Mouse (Mus musculus): ENCODE data around the gene Fmnl1. TPM values are rescaled to one million over a fixed set of nuclear protein-coding genes. Genes with fewer than 3 reads are reported as not detected.
A peak's percentile ranks its signal among the peaks of the same experiment; 100 is the strongest.

Fmnl1 gene
- polyA plus RNA-seq, 1 experiment from 2014 or later, result 5.9 TPM

DNA sequence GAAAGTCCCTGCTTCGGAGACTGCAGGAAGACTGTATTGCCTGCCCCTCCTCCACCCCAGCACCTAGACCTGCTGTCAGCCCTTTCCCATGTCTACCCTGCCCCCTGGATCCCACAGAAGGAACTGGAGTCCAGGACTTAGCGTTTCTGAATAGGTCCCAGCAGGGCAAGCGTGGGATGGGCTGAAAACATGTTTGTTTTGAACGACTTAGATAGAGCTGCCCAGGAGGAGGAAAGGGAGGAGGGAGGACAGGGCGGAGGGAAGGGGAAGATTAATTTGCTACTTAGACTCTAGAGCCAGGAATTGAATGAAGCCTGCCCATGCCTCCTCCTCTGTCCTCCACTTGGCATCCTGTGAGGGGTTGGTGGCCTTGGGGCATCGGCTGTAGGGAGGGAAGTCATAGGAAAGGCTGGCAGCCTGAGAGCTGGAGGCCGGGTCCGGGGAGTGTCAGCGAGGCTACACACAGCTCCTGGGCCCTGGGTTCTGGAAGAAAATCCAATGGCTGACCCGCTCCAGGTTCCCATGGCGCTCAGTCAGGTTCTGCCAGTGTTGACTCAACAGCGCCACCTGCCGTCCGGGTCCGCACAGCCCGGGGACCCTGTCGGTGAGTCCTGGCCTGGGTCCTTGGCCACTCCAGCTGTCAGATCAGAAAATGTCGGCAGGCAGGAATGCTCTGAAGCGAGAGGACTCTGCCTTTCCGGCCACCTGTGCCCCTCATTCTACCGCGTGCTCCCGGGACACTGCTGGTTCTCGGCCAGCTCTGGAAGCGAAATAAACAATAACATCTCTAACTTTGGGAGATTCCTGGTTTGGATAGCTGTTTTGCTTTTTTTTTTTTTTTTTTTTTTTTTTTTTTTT lies 12.1 kb upstream of the Fmnl1 start:
- no peaks in the 10 kb centered on the region for H3K36me3 ChIP-seq (replicated peaks; ENCODE audit: insufficient read depth, low read length)
- peak overlapping the region; percentile 76 for H3K4me2 ChIP-seq (ENCODE audit: low read depth, low read length)
- H3K4me3 ChIP-seq (ENCODE audit: low read depth, low read length), result peak overlapping the region; percentile 40
- H3K9me3 ChIP-seq (ENCODE audit: low read length), result no peaks in the 10 kb centered on the region
- peak overlapping the region; percentile 18; the same call in 1 of the 2 replicates for H3K9ac ChIP-seq (replicated peaks)
- H3K4me1 ChIP-seq (ENCODE audit: insufficient read depth), result peaks cover 7% of the 10 kb centered on the region
- 4% methylated on average over 25 of the region's 25 CpGs for WGBS (ENCODE audit: insufficient replicate concordance)
- peak; percentile 97 for ATAC-seq
- H3K27me3 ChIP-seq (ENCODE audit: insufficient read depth, low read length), result no peaks in the 10 kb centered on the region
- TF ChIP-seq CTCF (IDR thresholded peaks at IDR 0.05; ENCODE audit: low read depth) (peak; percentile 98), EP300 (IDR thresholded peaks at IDR 0.05; ENCODE audit: low read depth) (no peak)
- DNase-seq, result peak; percentile 98
- H3K27ac ChIP-seq (ENCODE audit: low read depth), result 0 out of 2 replicates have a peak overlapping the region, but pooled peaks have one; percentile 41

DNA sequence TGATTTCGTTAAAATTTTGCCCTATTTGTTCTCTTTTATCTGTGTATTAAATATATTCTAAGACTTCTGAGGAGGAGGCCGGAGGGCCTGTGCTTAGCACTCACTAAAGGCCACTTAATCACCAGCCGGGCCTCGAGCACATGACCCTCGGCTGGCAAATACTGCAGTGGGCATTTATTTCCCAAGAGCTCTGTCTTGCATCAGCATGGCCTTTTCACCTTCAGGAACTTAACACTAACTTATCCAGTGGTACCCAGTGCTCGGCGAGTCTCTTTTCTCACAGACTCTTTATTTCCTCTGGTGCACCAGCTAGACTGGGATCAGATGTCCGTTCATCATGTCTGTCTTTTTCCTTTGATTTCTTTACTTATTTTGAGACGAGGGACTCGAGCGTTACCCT lies 10.2 kb upstream of the Fmnl1 start:
- peaks cover 7% of the 10 kb centered on the region for H3K4me1 ChIP-seq (ENCODE audit: insufficient read depth)
- WGBS (ENCODE audit: insufficient replicate concordance), result 77% methylated on average over 11 of the region's 11 CpGs
- no peaks in the 10 kb centered on the region for H3K36me3 ChIP-seq (replicated peaks; ENCODE audit: insufficient read depth, low read length)
- no peak overlapping the region for H3K4me2 ChIP-seq (ENCODE audit: low read depth, low read length)
- no peak for DNase-seq
- H3K27me3 ChIP-seq (ENCODE audit: insufficient read depth, low read length), result no peaks in the 10 kb centered on the region
- no peaks in the 10 kb centered on the region for H3K9me3 ChIP-seq (ENCODE audit: low read length)
- ATAC-seq, result no peak
- no peak for TF ChIP-seq EP300 (IDR thresholded peaks at IDR 0.05; ENCODE audit: low read depth)
- no peak for TF ChIP-seq CTCF (IDR thresholded peaks at IDR 0.05; ENCODE audit: low read depth)
- no peak overlapping the region for H3K9ac ChIP-seq (replicated peaks)
- H3K27ac ChIP-seq (ENCODE audit: low read depth), result no peak overlapping the region
- H3K4me3 ChIP-seq (ENCODE audit: low read depth, low read length), result no peak overlapping the region

DNA sequence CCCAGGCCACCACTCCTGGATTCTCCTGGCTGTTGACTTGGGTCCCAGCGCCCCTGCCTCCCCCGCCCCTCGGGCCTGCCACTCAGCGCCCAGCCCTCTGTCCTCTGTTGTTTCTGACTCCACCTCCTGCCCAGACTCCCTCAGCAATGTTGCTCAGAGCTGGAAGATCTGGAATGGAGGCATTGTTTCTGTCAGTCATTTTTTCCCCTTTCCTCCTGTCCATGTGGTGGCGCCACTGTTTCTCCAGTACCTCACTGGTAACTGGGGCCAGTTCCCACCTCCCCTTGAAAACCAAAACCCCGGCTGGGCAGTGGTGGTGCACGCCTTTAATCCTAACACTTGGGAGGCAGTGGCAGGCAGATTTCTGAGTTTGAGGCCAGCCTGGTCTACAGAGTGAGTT lies 9.5 kb upstream of the Fmnl1 start:
- ATAC-seq (no peak), DNase-seq (no peak)
- WGBS (ENCODE audit: insufficient replicate concordance), result 76% methylated on average over 7 of the region's 7 CpGs

DNA sequence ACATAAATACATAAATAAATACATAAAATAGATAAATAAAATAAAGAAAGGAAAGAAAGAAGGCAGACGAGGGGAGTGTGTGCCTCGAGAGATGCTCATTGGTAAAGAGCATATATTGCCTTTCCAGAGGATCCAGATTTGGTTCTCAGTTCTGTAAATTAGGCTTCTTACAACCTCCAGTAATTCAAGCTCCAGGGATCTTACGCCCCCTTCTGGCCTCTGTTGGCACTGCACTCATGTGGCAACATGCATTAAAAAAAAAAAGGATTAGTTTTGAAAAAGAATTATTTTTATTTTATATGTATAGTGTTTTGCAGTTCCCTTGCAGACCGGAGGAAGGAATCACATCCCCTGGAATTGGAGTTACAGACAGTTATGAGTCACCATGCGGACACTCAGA lies 8.8 kb upstream of the Fmnl1 start:
- TF ChIP-seq CTCF (IDR thresholded peaks at IDR 0.05; ENCODE audit: low read depth), result peak; percentile 64
- no peak for TF ChIP-seq EP300 (IDR thresholded peaks at IDR 0.05; ENCODE audit: low read depth)
- DNase-seq, result peak; percentile 66
- Histone ChIP-seq H3K4me1 (ENCODE audit: insufficient read depth) (peaks cover 7% of the 10 kb centered on the region), H3K9ac (replicated peaks) (no peak overlapping the region), H3K27me3 (ENCODE audit: insufficient read depth, low read length) (no peaks in the 10 kb centered on the region), H3K36me3 (replicated peaks; ENCODE audit: insufficient read depth, low read length) (no peaks in the 10 kb centered on the region), H3K4me2 (ENCODE audit: low read depth, low read length) (no peak overlapping the region), H3K27ac (ENCODE audit: low read depth) (no peak overlapping the region), H3K9me3 (ENCODE audit: low read length) (0 out of 2 replicates have a peak, but pooled peaks cover 2% of the 10 kb centered on the region), H3K4me3 (ENCODE audit: low read depth, low read length) (no peak overlapping the region)
- 85% methylated on average over 5 of the region's 5 CpGs for WGBS (ENCODE audit: insufficient replicate concordance)
- ATAC-seq, result no peak

More for the DNA sequence above, 9.5 kb upstream of the Fmnl1 start:
- no peak overlapping the region for H3K4me3 ChIP-seq (ENCODE audit: low read depth, low read length)
- no peak overlapping the region for H3K4me2 ChIP-seq (ENCODE audit: low read depth, low read length)
- H3K27me3 ChIP-seq (ENCODE audit: insufficient read depth, low read length), result no peaks in the 10 kb centered on the region
- H3K9me3 ChIP-seq (ENCODE audit: low read length), result 0 out of 2 replicates have a peak, but pooled peaks cover 2% of the 10 kb centered on the region
- H3K36me3 ChIP-seq (replicated peaks; ENCODE audit: insufficient read depth, low read length), result no peaks in the 10 kb centered on the region
- no peak overlapping the region for H3K27ac ChIP-seq (ENCODE audit: low read depth)
- peaks cover 7% of the 10 kb centered on the region for H3K4me1 ChIP-seq (ENCODE audit: insufficient read depth)
- TF ChIP-seq CTCF (IDR thresholded peaks at IDR 0.05; ENCODE audit: low read depth), result peak; percentile 29
- TF ChIP-seq EP300 (IDR thresholded peaks at IDR 0.05; ENCODE audit: low read depth), result no peak
- H3K9ac ChIP-seq (replicated peaks), result no peak overlapping the region

DNA sequence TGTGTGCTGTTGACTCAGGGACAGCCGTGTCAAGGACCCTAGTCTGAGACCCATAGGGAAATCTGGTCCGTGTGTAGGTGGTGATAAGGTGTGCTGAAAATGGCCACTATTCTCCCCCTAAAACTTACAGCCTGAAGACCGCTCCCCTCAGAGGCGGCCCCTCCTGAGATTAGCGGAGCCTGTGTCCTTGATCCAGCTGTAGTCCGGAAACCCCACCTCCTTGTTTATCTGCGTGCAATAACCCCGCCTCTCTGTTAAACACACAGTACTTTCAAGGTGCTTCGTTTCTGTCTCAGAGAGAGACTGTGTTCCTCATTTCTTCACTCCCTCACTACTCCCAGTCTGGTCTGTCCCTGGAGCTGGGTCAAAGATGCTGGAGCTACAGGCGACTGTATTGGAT lies 6.5 kb upstream of the Fmnl1 start:
- H3K9ac ChIP-seq (replicated peaks), result no peak overlapping the region
- no peaks in the 10 kb centered on the region for H3K36me3 ChIP-seq (replicated peaks; ENCODE audit: insufficient read depth, low read length)
- no peak for TF ChIP-seq EP300 (IDR thresholded peaks at IDR 0.05; ENCODE audit: low read depth)
- no peak for TF ChIP-seq CTCF (IDR thresholded peaks at IDR 0.05; ENCODE audit: low read depth)
- 21% methylated on average over 10 of the region's 10 CpGs for WGBS (ENCODE audit: insufficient replicate concordance)
- 0 out of 2 replicates have a peak, but pooled peaks cover 2% of the 10 kb centered on the region for H3K9me3 ChIP-seq (ENCODE audit: low read length)
- 0 out of 2 replicates have a peak, but pooled peaks cover 4% of the 10 kb centered on the region for H3K27me3 ChIP-seq (ENCODE audit: insufficient read depth, low read length)
- H3K4me3 ChIP-seq (ENCODE audit: low read depth, low read length), result no peak overlapping the region
- ATAC-seq (no peak), DNase-seq (no peak)
- no peaks in the 10 kb centered on the region for H3K4me1 ChIP-seq (ENCODE audit: insufficient read depth)
- H3K27ac ChIP-seq (ENCODE audit: low read depth), result no peak overlapping the region
- H3K4me2 ChIP-seq (ENCODE audit: low read depth, low read length), result peak overlapping the region; percentile 35; the same call in 1 of the 2 replicates

DNA sequence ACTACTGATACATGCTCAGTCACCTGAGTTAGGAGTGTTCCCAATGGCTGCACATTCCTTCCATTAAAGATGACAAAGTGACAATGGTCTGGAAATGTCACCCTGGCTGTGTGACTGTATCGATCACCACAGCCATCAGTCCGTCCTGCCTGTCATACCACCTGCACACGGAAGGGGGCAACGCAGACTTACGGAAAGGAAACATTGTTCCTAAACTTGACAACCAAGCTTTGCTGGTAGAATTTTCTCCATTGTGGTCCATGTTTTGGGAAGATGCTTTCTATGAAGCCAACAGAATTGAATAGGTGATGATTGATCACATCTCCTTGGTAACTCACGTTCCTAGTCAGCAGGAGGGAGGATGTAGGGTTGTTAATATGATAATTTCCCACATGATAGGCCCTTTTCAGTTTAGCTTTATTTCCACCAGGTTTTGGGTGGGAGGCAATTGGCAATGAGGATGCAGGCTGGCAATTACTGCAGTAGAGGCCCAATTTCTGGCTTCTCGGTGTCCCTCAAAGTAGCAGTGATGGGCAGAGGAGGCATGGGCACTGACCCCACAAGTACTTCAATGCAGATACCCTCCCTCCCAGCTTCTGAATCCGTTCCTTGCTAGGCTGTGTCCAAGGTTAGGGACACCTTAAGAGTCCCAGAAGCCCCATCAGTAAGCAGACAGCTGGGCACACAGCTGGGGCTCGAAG lies 2.1 kb upstream of the Fmnl1 start:
- 22% methylated on average over 9 of the region's 9 CpGs for WGBS (ENCODE audit: insufficient replicate concordance)
- Histone ChIP-seq H3K36me3 (replicated peaks; ENCODE audit: insufficient read depth, low read length) (no peaks in the 10 kb centered on the region), H3K9ac (replicated peaks) (no peak overlapping the region), H3K9me3 (ENCODE audit: low read length) (0 out of 2 replicates have a peak, but pooled peaks cover 2% of the 10 kb centered on the region), H3K27ac (ENCODE audit: low read depth) (no peak overlapping the region), H3K4me3 (ENCODE audit: low read depth, low read length) (no peak overlapping the region), H3K27me3 (ENCODE audit: insufficient read depth, low read length) (peaks cover 28% of the 10 kb centered on the region), H3K4me2 (ENCODE audit: low read depth, low read length) (no peak overlapping the region), H3K4me1 (ENCODE audit: insufficient read depth) (peaks cover 10% of the 10 kb centered on the region)
- ATAC-seq, result peak; percentile 37; the same call in 1 of the 2 replicates
- DNase-seq, result peak; percentile 73
- peak; percentile 98 for TF ChIP-seq CTCF (IDR thresholded peaks at IDR 0.05; ENCODE audit: low read depth)
- TF ChIP-seq EP300 (IDR thresholded peaks at IDR 0.05; ENCODE audit: low read depth), result no peak

Data from liver, postnatal 0 days (tissue).